Mouse (Mus musculus): ENCODE data around the gene Afap1. TPM values are rescaled to one million over a fixed set of nuclear protein-coding genes. Genes with fewer than 3 reads are reported as not detected.

Gene Afap1
- polyA plus RNA-seq, 1 experiment from 2014 or later, result 1.2 TPM

DNA sequence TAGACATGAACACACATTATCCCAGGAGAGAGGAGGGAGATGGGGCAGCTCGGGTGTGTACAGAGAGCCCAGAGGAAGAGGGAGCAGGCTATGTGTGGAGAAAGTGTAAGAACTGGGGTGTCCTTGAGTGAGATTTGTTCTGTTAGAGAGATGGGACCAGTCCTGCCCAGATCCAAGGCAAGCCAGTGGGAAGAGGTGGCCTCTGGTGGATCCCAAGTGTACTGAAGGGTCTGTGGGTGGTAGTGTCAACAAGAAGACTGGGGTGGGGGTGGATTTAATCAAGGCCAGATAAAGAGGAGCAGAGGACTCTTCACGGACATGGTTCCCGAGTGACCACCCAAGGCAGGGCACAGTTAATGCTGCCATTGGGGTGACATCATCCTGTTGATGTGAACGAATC is 54.3 kb downstream of the Afap1 start:
- no peak for DNase-seq
- no peak for ATAC-seq
- no peak overlapping the region for H3K27ac ChIP-seq (ENCODE audit: low read depth)
- H3K4me3 ChIP-seq (ENCODE audit: low read depth, low read length), result no peak overlapping the region
- H3K27me3 ChIP-seq (ENCODE audit: insufficient read depth, low read length), result no peaks in the 10 kb centered on the region
- H3K36me3 ChIP-seq (replicated peaks; ENCODE audit: insufficient read depth, low read length), result no peaks in the 10 kb centered on the region
- H3K4me1 ChIP-seq (ENCODE audit: insufficient read depth), result no peaks in the 10 kb centered on the region
- TF ChIP-seq CTCF (IDR thresholded peaks at IDR 0.05; ENCODE audit: low read depth) (no peak), EP300 (IDR thresholded peaks at IDR 0.05; ENCODE audit: low read depth) (no peak)
- no peaks in the 10 kb centered on the region for H3K9me3 ChIP-seq (ENCODE audit: low read length)
- 46% methylated on average over 4 of the region's 4 CpGs for WGBS (ENCODE audit: insufficient replicate concordance)
- H3K9ac ChIP-seq (replicated peaks), result no peak overlapping the region
- H3K4me2 ChIP-seq (ENCODE audit: low read depth, low read length), result no peak overlapping the region

DNA sequence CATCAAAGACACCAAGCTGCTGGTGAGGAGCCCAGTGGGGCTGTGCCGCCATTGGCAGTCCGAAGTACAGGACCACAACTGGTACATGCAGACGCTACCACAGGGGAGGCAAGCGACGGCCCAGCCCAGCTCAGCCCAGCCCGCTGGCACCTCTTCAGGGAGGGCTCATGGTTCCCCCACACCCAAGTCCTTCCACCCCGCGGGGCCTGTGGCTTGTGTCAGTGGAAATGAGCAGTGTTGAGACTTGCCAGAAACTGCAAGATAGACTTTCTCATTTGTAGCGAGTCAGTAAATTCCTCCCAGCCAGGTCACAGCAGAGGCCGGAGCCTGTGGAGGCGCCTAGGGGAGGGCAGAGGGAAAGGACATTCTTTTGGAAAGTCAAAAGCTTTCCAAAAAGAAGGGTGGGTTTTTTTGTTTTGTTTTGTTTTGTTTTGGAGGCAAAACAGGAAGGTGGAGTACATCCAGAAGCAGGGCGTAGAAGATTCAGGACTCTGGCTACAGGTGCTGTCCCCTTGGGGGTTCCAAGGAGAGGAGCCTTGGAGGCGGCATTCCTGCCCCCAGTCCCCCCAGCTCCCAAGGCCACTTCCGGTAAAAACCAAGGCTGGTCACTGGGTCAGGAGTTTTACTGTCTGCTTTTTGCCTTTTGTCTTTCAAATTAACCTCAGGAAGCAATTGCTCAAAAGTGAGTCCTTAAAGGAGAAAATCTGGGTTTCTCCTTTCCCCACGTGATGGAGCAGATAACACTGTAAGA is 55.3 kb downstream of the Afap1 start:
- no peaks in the 10 kb centered on the region for H3K36me3 ChIP-seq (replicated peaks; ENCODE audit: insufficient read depth, low read length)
- H3K9me3 ChIP-seq (ENCODE audit: low read length), result no peaks in the 10 kb centered on the region
- ATAC-seq (no peak), DNase-seq (no peak)
- no peaks in the 10 kb centered on the region for H3K4me1 ChIP-seq (ENCODE audit: insufficient read depth)
- no peak overlapping the region for H3K4me2 ChIP-seq (ENCODE audit: low read depth, low read length)
- H3K27ac ChIP-seq (ENCODE audit: low read depth), result 0 out of 2 replicates have a peak overlapping the region, but pooled peaks have one; percentile 29
- 74% methylated on average over 15 of the region's 15 CpGs for WGBS (ENCODE audit: insufficient replicate concordance)
- H3K4me3 ChIP-seq (ENCODE audit: low read depth, low read length), result no peak overlapping the region
- TF ChIP-seq EP300 (IDR thresholded peaks at IDR 0.05; ENCODE audit: low read depth), result no peak
- no peak for TF ChIP-seq CTCF (IDR thresholded peaks at IDR 0.05; ENCODE audit: low read depth)
- H3K27me3 ChIP-seq (ENCODE audit: insufficient read depth, low read length), result no peaks in the 10 kb centered on the region
- H3K9ac ChIP-seq (replicated peaks), result no peak overlapping the region

DNA sequence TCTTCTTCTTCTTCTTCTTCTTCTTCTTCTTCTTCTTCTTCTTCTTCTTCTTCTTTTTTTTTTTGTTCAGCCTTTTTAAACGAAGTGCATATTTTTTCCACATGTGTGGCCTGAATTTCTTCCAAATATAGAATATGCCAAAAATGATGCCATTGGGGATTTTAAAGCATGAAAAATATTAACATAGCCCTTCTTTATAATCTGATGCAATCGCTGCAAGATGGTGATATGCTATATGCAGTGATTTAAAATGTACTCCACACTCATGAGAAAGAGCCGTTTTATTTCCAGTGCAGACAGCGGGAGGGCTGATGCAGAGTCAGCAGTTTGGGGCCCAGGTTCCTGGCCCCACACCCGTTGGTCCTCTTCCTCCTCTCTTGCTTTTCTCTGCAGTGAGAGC is 55.9 kb downstream of the Afap1 start:
- Histone ChIP-seq H3K9me3 (ENCODE audit: low read length) (no peaks in the 10 kb centered on the region), H3K27me3 (ENCODE audit: insufficient read depth, low read length) (no peaks in the 10 kb centered on the region), H3K4me1 (ENCODE audit: insufficient read depth) (no peaks in the 10 kb centered on the region), H3K27ac (ENCODE audit: low read depth) (no peak overlapping the region), H3K36me3 (replicated peaks; ENCODE audit: insufficient read depth, low read length) (no peaks in the 10 kb centered on the region), H3K4me3 (ENCODE audit: low read depth, low read length) (no peak overlapping the region), H3K4me2 (ENCODE audit: low read depth, low read length) (no peak overlapping the region), H3K9ac (replicated peaks) (no peak overlapping the region)
- TF ChIP-seq CTCF (IDR thresholded peaks at IDR 0.05; ENCODE audit: low read depth), result no peak
- TF ChIP-seq EP300 (IDR thresholded peaks at IDR 0.05; ENCODE audit: low read depth), result no peak
- DNase-seq (no peak), ATAC-seq (no peak)
- WGBS (ENCODE audit: insufficient replicate concordance), result 67% methylated on average over 5 of the region's 5 CpGs

DNA sequence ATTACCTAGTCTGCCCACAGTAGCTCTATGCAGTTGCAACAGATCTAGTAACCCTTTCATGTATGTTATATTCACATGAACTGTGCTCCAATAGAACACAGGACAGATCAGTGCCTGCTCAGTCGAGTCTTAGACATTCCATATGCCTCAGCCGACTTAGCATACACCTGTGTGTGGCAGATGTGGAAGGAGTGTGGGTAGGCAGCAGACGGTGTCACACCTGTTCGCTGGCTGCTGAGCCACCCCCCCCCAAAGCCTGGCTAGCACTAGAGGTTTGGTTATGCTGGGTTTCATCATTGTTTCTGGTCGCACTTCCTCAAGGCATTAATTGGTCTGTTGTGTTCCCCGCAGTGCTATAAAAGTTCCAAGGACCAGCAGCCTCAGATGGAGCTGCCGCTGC is 57.4 kb downstream of the Afap1 start:
- no peak overlapping the region for H3K4me2 ChIP-seq (ENCODE audit: low read depth, low read length)
- 72% methylated on average over 7 of the region's 7 CpGs for WGBS (ENCODE audit: insufficient replicate concordance)

DNA sequence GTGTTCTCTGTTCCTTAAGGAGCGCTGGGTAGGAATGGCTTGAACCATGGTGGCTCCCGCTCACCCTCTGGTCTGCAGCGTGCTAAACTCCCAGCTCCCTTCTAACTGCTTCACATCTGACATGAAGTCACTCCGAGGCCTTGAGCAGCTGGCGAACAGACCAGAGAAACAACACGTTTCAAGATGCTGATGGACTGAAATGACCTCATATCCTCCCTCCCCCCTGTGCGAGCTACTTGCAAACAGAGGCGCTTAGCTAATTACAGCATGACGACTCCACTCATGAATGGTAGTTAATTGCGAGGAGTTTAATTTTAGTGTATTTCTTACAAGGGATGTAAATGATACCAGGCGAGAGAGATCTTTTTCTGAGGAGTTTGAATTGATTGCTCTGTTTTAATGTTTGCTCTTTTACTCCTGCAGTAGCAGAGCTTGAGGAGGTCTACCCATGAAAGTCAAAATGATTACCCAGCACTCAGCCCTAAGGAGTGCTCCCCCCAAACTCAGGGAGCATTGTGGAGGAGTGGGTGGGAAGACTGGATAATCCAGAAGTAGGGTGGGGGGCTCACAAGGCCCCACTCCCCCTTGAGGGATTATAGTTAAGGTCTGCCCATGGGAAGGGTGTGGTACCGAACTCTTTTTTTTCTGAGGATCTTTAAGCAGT is 61.1 kb downstream of the Afap1 start:
- no peak for DNase-seq
- 75% methylated on average over 12 of the region's 12 CpGs for WGBS (ENCODE audit: insufficient replicate concordance)

More for the DNA sequence above, 57.4 kb downstream of the Afap1 start:
- Histone ChIP-seq H3K9ac (replicated peaks) (no peak overlapping the region), H3K9me3 (ENCODE audit: low read length) (no peaks in the 10 kb centered on the region), H3K36me3 (replicated peaks; ENCODE audit: insufficient read depth, low read length) (no peaks in the 10 kb centered on the region), H3K27me3 (ENCODE audit: insufficient read depth, low read length) (no peaks in the 10 kb centered on the region), H3K4me1 (ENCODE audit: insufficient read depth) (no peaks in the 10 kb centered on the region), H3K27ac (ENCODE audit: low read depth) (no peak overlapping the region), H3K4me3 (ENCODE audit: low read depth, low read length) (no peak overlapping the region)
- DNase-seq, result no peak
- no peak for TF ChIP-seq CTCF (IDR thresholded peaks at IDR 0.05; ENCODE audit: low read depth)
- no peak for TF ChIP-seq EP300 (IDR thresholded peaks at IDR 0.05; ENCODE audit: low read depth)
- no peak for ATAC-seq

DNA sequence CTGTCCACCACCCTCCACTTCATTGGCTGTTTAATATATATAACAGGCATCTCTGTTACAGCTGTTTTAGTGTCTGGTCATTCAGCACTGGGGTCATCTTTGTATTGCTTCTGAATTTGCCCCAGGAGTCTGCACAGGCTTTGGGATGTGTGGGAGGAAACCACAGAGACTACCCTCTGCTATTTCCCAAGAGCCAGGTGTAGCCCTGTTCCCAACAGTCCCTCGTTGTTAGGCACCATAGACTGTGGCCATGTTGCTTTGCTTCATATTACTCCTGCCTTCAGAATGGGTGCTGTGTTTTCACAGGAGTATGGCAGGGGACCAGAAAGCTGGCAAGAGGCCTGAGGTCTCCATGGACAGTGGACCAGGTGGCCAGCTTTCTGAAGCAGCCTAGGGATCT is 63.1 kb downstream of the Afap1 start:
- TF ChIP-seq EP300 (IDR thresholded peaks at IDR 0.05; ENCODE audit: low read depth), result no peak
- no peak for TF ChIP-seq CTCF (IDR thresholded peaks at IDR 0.05; ENCODE audit: low read depth)
- no peak overlapping the region for H3K4me3 ChIP-seq (ENCODE audit: low read depth, low read length)
- H3K27me3 ChIP-seq (ENCODE audit: insufficient read depth, low read length), result no peaks in the 10 kb centered on the region
- H3K4me1 ChIP-seq (ENCODE audit: insufficient read depth), result no peaks in the 10 kb centered on the region
- no peak overlapping the region for H3K4me2 ChIP-seq (ENCODE audit: low read depth, low read length)
- H3K27ac ChIP-seq (ENCODE audit: low read depth), result no peak overlapping the region
- H3K9ac ChIP-seq (replicated peaks), result no peak overlapping the region
- no peaks in the 10 kb centered on the region for H3K36me3 ChIP-seq (replicated peaks; ENCODE audit: insufficient read depth, low read length)
- no peaks in the 10 kb centered on the region for H3K9me3 ChIP-seq (ENCODE audit: low read length)
- WGBS (ENCODE audit: insufficient replicate concordance), result 68% methylated on average over 1 of the region's 1 CpGs
- ATAC-seq (no peak), DNase-seq (no peak)

More for the DNA sequence above, 61.1 kb downstream of the Afap1 start:
- H3K4me2 ChIP-seq (ENCODE audit: low read depth, low read length), result no peak overlapping the region
- H3K4me3 ChIP-seq (ENCODE audit: low read depth, low read length), result no peak overlapping the region
- H3K4me1 ChIP-seq (ENCODE audit: insufficient read depth), result no peaks in the 10 kb centered on the region
- no peaks in the 10 kb centered on the region for H3K36me3 ChIP-seq (replicated peaks; ENCODE audit: insufficient read depth, low read length)
- H3K27ac ChIP-seq (ENCODE audit: low read depth), result no peak overlapping the region
- H3K27me3 ChIP-seq (ENCODE audit: insufficient read depth, low read length), result no peaks in the 10 kb centered on the region
- H3K9ac ChIP-seq (replicated peaks), result no peak overlapping the region
- TF ChIP-seq CTCF (IDR thresholded peaks at IDR 0.05; ENCODE audit: low read depth) (no peak), EP300 (IDR thresholded peaks at IDR 0.05; ENCODE audit: low read depth) (no peak)
- no peak for ATAC-seq
- no peaks in the 10 kb centered on the region for H3K9me3 ChIP-seq (ENCODE audit: low read length)

Data from liver, postnatal 0 days (tissue).